Mouse (Mus musculus) liver, embryonic 14.5 days (tissue): ENCODE measurements around the gene Etv2.

Experiments used
- CTCF ChIP-seq: IDR thresholded peaks from 2 replicates; pipeline ENCODE4 v1.5.1; 2016; ENCODE audit warnings: antibody characterized with exemption, low read depth, control low read depth
- EP300 ChIP-seq: IDR thresholded peaks from 2 replicates; pipeline ENCODE4 v1.6.1; 2016; ENCODE audit warnings: antibody characterized with exemption, low read depth

DNA sequence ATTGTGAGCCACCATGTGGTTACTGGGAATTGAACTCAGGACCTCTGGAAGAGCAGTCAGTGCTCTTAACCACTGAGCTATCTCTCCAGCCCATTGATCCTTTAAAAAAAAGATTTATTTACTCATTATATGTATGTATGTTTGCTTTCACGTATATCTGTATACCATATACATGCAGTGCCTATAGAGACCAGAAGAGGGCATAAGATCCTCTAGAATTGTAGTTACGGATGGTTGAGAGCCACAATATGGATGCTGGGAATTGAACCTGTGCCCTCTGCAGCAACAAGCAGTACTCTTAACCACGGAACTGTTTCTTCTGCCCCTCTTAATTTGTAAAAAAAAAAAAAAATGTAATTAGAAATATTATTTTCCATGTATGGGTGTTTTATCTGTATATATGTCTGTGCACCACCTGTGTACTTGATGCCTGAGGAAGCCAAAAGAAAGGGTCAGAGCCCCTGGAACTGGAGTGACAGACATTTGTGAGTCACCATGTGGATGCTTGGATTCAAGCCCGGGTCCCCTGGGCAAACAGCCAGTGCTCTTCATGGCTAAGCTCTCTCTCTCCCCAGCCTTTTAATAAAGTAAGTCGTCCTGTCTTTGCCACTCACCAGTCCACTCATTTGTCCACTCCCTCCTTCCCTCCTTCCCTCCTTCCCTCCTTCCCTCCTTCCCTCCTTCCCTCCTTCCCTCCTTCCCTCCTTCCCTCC lies 42.8 kb upstream of the Etv2 start:
- no peak; the same call in 1 of the 2 replicates for TF ChIP-seq CTCF
- TF ChIP-seq EP300: no peak
